Comparison of ENCODE assay signal across 15 mouse cellular contexts in genomic region chr11:53031777-53032176, GRCm38 (mm10).
DNase-seq lines count a peak whose midpoint lies in the region; ATAC-seq and TF ChIP-seq lines count a peak whose summit lies in the region.
"Had no signal": no experiment of that assay in that cellular context is flagged by ENCODE, and none has a peak within 500 bp of the region (broad histone marks: within the 10 kb centered on the region; RNA-seq: fewer than 3 reads in every experiment).

No protein-coding gene starts in this region.

- DNase-seq in liver, adult 2 months (ENCODE audit: extremely low read depth, low read depth, low spot score): peak; percentile 5
- no peak for DNase-seq in liver
- DNase-seq in urinary bladder, postnatal 14 days (ENCODE audit: low spot score): peak; percentile 20
- no peak for DNase-seq in urinary bladder, postnatal 10 days (ENCODE audit: low spot score)
- no peak for DNase-seq in adrenal gland, postnatal 36 days
- no peak for DNase-seq in embryo, embryonic 9.5 days (ENCODE audit: extremely low spot score)

- H3K27me3 ChIP-seq in liver, adult 2 months (ENCODE audit: control insufficient read depth, insufficient read depth, low read length): no peaks in the 10 kb centered on the region
- H3K27me3 ChIP-seq: forebrain, embryonic 13.5 days; hindbrain, embryonic 12.5 days; hindbrain, embryonic 15.5 days had no signal

- H3K36me3 ChIP-seq in liver, adult 2 months (ENCODE audit: control insufficient read depth, insufficient read depth, low read length): no peaks in the 10 kb centered on the region
- H3K36me3 ChIP-seq: embryonic facial prominence, embryonic 10.5 days; embryonic facial prominence, embryonic 13.5 days; forebrain, embryonic 10.5 days; G1E; hindbrain, embryonic 12.5 days; hindbrain, embryonic 15.5 days had no signal

- ATAC-seq in erythroblast, adult 5-6 weeks (replicated peaks; ENCODE audit: low FRiP score, poor library complexity, severe bottlenecking): 0 out of 2 replicates have a peak, but pooled peaks have one; percentile 30

- no peak for TF ChIP-seq POLR2A in liver, adult 2 months (IDR thresholded peaks at IDR 0.05; ENCODE audit: extremely low read depth, insufficient read depth, low read length)

- no peak overlapping the region for H3K27ac ChIP-seq in liver, adult 2 months (replicated peaks; ENCODE audit: insufficient read depth, low read depth, low read length)
- H3K27ac ChIP-seq: embryonic facial prominence, embryonic 10.5 days; embryonic facial prominence, embryonic 13.5 days; forebrain, embryonic 10.5 days; forebrain, embryonic 13.5 days; gastrocnemius, adult 2 months; hindbrain, embryonic 12.5 days; hindbrain, embryonic 15.5 days had no signal

- H3K9ac ChIP-seq in liver, adult 2 months (ENCODE audit: low read depth, low read length): no peak overlapping the region
- H3K9ac ChIP-seq: embryonic facial prominence, embryonic 13.5 days; forebrain, embryonic 13.5 days; hindbrain, embryonic 12.5 days; hindbrain, embryonic 15.5 days had no signal

- no peaks in the 10 kb centered on the region for H3K4me1 ChIP-seq in liver, adult 2 months (ENCODE audit: control insufficient read depth, insufficient read depth, low read length)

- WGBS in liver, adult 2 months: 50% methylated on average over 4 of the region's 4 CpGs

- no peak overlapping the region for H3K4me3 ChIP-seq in liver, adult 2 months (ENCODE audit: insufficient read depth, low read depth, low read length)
- H3K4me3 ChIP-seq: embryonic facial prominence, embryonic 10.5 days; embryonic facial prominence, embryonic 13.5 days; forebrain, embryonic 10.5 days; forebrain, embryonic 13.5 days; gastrocnemius, adult 2 months; hindbrain, embryonic 12.5 days; hindbrain, embryonic 15.5 days had no signal

- TF ChIP-seq CTCF in liver, adult 2 months (IDR thresholded peaks at IDR 0.05; ENCODE audit: low read depth, low read length): no peak

- H3K79me2 ChIP-seq in liver, adult 2 months (ENCODE audit: control insufficient read depth, insufficient read depth, low read length): no peaks in the 10 kb centered on the region

Comparison
In these comparisons a context has a peak if more than half of its experiments do, and no peak if none do; other contexts are left out.
1. DNase-seq: peak in liver, adult 2 months (single experiment) and urinary bladder, postnatal 14 days (single experiment); none in liver (single experiment), urinary bladder, postnatal 10 days (single experiment), adrenal gland, postnatal 36 days (0 of 2) and embryo, embryonic 9.5 days (single experiment).